Mouse (Mus musculus) cerebellum, adult 2 months (tissue): ENCODE data around the gene Hdac9. TPM values are rescaled to one million over a fixed set of nuclear protein-coding genes. Genes with fewer than 3 reads are reported as not detected.

Experiments used
- DNase-seq, 2 experiments: peaks; one replicate each; pipeline ENCODE4 v3.0.0; 2021
- H3K27ac ChIP-seq: fragments of 200-500 bp; 2 replicates; pipeline ENCODE4 v1.5.1; 2012; ENCODE audit warnings: low read length, control low read depth, inconsistent platforms; ENCODE audit not compliant: insufficient read depth
- H3K27me3 ChIP-seq: fragments of 200-500 bp; 2 replicates; pipeline ENCODE4 v1.6.1; 2012; ENCODE audit warnings: inconsistent platforms, mild to moderate bottlenecking, low read length, moderate library complexity; ENCODE audit not compliant: control insufficient read depth, insufficient read depth
- H3K4me1 ChIP-seq: fragments of 200-500 bp; 2 replicates; pipeline ENCODE4 v1.6.1; 2011; ENCODE audit warnings: low read length; ENCODE audit not compliant: control insufficient read depth, insufficient read depth
- H3K4me3 ChIP-seq: fragments of 200-500 bp; replicated peaks from 2 replicates; pipeline ENCODE3; 2011; ENCODE audit warnings: mild to moderate bottlenecking, low read depth, low read length, control low read depth; ENCODE audit not compliant: insufficient read depth
- CTCF ChIP-seq: fragments of 200-500 bp; IDR thresholded peaks from 2 replicates; pipeline ENCODE4 v1.5.1; 2011; ENCODE audit warnings: low read depth, mild to moderate bottlenecking, control low read depth, low read length, moderate library complexity, borderline replicate concordance; ENCODE audit not compliant: insufficient read depth
- POLR2A ChIP-seq: fragments of 200-500 bp; IDR thresholded peaks from 2 replicates; pipeline ENCODE4 v1.6.1; 2011; ENCODE audit warnings: low read length, control low read depth, borderline replicate concordance; ENCODE audit not compliant: insufficient read depth
- WGBS: fragments of 180-500 bp; shearing (Covaris S2); methylation state at CpG from one replicate; pipeline ENCODE4 v1.1.7; 2018; 5-methylcytosine and 5-hydroxymethylcytosine counted together
- polyA plus RNA-seq: library from polyadenylated mRNA; depleted of rRNA; stranded (reverse); fragments of >200 nt; gene quantifications from 2 replicates; pipeline ENCODE4 v1.2.3, GENCODE M21; 2012

Gene Hdac9
- polyA plus RNA-seq, 1 experiment: 9.3 TPM

DNA sequence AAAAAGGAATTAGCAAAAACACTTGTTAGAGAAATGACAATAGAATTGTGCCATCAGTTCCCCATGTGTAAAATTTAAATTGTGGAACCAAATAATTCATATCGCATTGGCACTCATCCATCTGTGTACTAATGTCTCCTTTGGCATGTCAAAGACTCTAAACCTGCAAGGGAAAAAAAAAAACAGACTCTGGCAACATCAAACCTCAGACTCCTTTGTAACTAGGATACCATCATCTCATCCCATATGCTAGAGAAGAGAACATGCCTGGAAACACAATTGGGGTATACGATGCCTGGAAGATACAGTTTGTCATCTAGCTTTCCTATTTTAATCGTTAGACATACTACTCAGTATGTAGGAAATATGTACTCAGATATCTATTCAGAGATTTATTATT, 347.4 kb downstream of the Hdac9 start:
- no peaks in the 10 kb centered on the region for H3K27me3 ChIP-seq
- no peak for DNase-seq
- H3K27ac ChIP-seq: no peak overlapping the region
- no peak for TF ChIP-seq POLR2A
- no peak for TF ChIP-seq CTCF
- H3K4me1 ChIP-seq: no peaks in the 10 kb centered on the region
- no peak overlapping the region for H3K4me3 ChIP-seq
- WGBS: 24% methylated on average over 3 of the region's 3 CpGs

GRCm38 (mm10) chr12:34569052-34569451, 347.8 kb downstream of the Hdac9 start:
- no peak for DNase-seq
- no peaks in the 10 kb centered on the region for H3K4me1 ChIP-seq
- no peaks in the 10 kb centered on the region for H3K27me3 ChIP-seq
- TF ChIP-seq CTCF (no peak), POLR2A (no peak)
- H3K4me3 ChIP-seq: no peak overlapping the region
- 32% methylated on average over 3 of the region's 3 CpGs for WGBS
- H3K27ac ChIP-seq: no peak overlapping the region

GRCm38 (mm10) chr12:34562331-34562730, 354.6 kb downstream of the Hdac9 start:
- 83% methylated on average over 2 of the region's 2 CpGs for WGBS
- no peak overlapping the region for H3K27ac ChIP-seq
- TF ChIP-seq CTCF: no peak
- TF ChIP-seq POLR2A: no peak
- no peaks in the 10 kb centered on the region for H3K27me3 ChIP-seq
- DNase-seq: no peak
- no peaks in the 10 kb centered on the region for H3K4me1 ChIP-seq
- no peak overlapping the region for H3K4me3 ChIP-seq

GRCm38 (mm10) chr12:34559001-34559400, 357.9 kb downstream of the Hdac9 start:
- no peak overlapping the region for H3K4me3 ChIP-seq
- H3K4me1 ChIP-seq: no peaks in the 10 kb centered on the region
- no peak overlapping the region for H3K27ac ChIP-seq
- WGBS: 83% methylated on average over 5 of the region's 5 CpGs
- no peak for TF ChIP-seq CTCF
- TF ChIP-seq POLR2A: no peak
- no peak for DNase-seq
- no peaks in the 10 kb centered on the region for H3K27me3 ChIP-seq

DNA sequence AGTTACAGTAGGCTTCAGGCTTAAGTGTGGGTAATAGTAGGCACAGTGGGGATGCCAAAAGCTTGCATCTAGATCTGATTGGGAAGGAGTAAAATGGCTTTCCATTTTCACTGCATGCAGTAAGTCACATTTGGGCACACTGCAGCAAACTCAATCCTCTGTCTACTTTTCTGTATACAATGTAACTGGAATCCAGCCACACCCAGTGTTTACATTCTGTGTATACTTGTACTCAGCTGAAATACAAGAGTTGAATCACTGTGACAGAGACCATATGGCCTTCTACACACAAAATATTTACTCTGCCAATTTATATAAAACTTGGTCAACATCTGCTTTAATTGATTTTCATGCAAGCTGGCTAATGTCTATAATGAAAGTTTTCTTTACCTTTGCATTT, 362.1 kb downstream of the Hdac9 start:
- no peaks in the 10 kb centered on the region for H3K27me3 ChIP-seq
- no peak for DNase-seq
- no peaks in the 10 kb centered on the region for H3K4me1 ChIP-seq
- TF ChIP-seq CTCF: no peak
- TF ChIP-seq POLR2A: no peak
- no peak overlapping the region for H3K4me3 ChIP-seq
- no peak overlapping the region for H3K27ac ChIP-seq

- DNase-seq: no peak
- Histone ChIP-seq H3K27me3 (no peaks in the 10 kb centered on the region), H3K27ac (no peak overlapping the region), H3K4me3 (no peak overlapping the region), H3K4me1 (no peaks in the 10 kb centered on the region)
- TF ChIP-seq POLR2A: no peak
- TF ChIP-seq CTCF: no peak
- 74% methylated on average over 9 of the region's 9 CpGs for WGBS
Observed at GRCm38 (mm10) chr12:34550268-34550667, 366.6 kb downstream of the Hdac9 start.

DNA sequence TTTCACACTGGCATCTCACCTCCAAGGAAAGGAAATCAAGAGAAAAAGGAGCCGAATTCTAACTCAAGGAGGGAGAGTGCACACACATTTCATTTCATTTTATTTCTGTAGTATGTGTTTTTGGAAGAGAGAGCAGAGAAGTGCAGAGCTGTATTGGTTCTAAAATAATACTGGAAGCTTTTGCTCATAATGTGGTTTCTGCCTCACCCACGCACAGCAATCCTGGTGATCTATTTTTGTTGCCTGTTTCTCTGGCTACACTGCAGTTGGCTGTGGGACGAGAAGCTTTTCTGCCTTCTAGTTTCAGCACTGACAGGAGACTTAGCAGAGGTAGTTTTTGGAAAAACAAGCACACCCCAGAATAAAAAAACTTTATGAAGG, 387.7 kb downstream of the Hdac9 start:
- Histone ChIP-seq H3K27me3 (no peaks in the 10 kb centered on the region), H3K27ac (peak overlapping the region; percentile 43; the same call in 1 of the 2 replicates), H3K4me3 (no peak overlapping the region), H3K4me1 (no peaks in the 10 kb centered on the region; the same call in 1 of the 2 replicates)
- WGBS: 9% methylated on average over 3 of the region's 3 CpGs
- TF ChIP-seq CTCF (no peak), POLR2A (no peak)
- peak; percentile 42 to 71 for DNase-seq

DNA sequence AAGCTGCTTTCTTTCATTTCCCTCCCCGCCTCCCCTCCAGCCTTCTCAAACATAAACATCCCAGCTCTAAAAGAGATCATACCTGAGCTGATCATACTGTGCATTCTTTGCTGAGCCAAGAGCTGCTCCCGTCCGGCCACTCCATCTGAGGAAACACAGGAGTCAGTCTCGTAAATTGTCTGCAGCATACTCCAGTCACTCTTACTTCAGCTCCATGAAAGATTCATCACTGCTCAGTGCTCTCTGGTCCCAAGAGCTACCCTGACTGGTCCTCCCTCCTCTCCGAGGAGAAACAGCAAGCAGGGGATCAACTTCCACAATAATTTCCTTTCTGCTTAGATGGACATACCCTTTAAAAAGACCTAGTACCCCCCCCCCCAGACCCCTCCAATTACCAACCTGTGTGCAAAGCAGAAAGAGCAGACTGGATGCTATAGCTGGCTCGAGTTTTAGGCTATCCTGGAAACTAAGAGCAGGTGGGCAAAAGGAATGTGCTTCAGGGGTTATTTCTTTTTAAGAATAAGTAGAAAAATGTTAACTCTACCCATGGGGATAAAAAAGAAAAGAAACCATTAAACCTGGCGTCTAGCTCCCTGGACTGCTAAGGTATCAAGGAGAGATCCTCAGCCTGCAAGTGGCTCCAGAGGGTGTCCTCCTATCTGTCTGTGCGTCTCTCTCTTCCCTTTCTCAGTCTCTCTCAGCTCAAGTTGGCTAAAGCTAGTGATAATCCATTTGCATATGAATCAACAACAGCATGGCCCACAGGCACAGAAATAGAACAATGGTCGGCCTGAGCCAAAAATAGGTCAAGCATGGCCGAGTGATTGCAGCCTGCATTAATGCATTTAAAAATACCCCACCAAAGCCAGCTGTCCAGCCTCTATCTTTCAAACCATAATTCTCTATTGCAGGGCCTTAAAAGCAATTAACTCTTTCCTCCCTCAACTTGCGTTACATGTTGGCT, 388.4 kb downstream of the Hdac9 start:
- WGBS: 9% methylated on average over 11 of the region's 11 CpGs
- DNase-seq: peak; percentile 61 to 81
- TF ChIP-seq CTCF (no peak), POLR2A (no peak)

More for the DNA sequence above, 388.4 kb downstream of the Hdac9 start:
- no peaks in the 10 kb centered on the region for H3K27me3 ChIP-seq
- H3K27ac ChIP-seq: peak overlapping the region; percentile 43; the same call in 1 of the 2 replicates
- H3K4me1 ChIP-seq: no peaks in the 10 kb centered on the region; the same call in 1 of the 2 replicates
- peak overlapping the region; percentile 48 for H3K4me3 ChIP-seq
